Mouse (Mus musculus) embryonic facial prominence, embryonic 15.5 days (tissue): ENCODE measurements around the gene Grm3. TPM values are rescaled to one million over a fixed set of nuclear protein-coding genes. Genes with fewer than 3 reads are reported as not detected.

Experiments
- ATAC-seq: fragments of 200-750 bp; cut with Nextera tagmentation; 2 replicates; pipeline ENCODE4 v1.8.0; 2017; ENCODE audit warnings: low read depth, moderate TSS enrichment; ENCODE audit not compliant: insufficient number of reproducible peaks, low FRiP score, low TSS enrichment
- H3K27ac ChIP-seq: fragments of 300-500 bp; sonication (generic); replicated peaks from 2 replicates; pipeline ENCODE4 v1.5.1; 2015; ENCODE audit warnings: mild to moderate bottlenecking, inconsistent platforms
- H3K27me3 ChIP-seq: fragments of 300-500 bp; sonication (generic); 2 replicates; pipeline ENCODE4 v1.6.1; 2015; ENCODE audit warnings: inconsistent platforms
- H3K36me3 ChIP-seq: fragments of 300-500 bp; sonication (generic); 2 replicates; pipeline ENCODE4 v1.6.1; 2015; ENCODE audit warnings: mild to moderate bottlenecking, inconsistent platforms
- H3K4me1 ChIP-seq: fragments of 300-500 bp; sonication (generic); 2 replicates; pipeline ENCODE4 v1.6.1; 2015; ENCODE audit warnings: inconsistent platforms
- H3K4me2 ChIP-seq: fragments of 300-500 bp; sonication (generic); replicated peaks from 2 replicates; pipeline ENCODE4 v1.6.1; 2015; ENCODE audit warnings: mild to moderate bottlenecking, inconsistent platforms
- H3K4me3 ChIP-seq: fragments of 300-500 bp; sonication (generic); replicated peaks from 2 replicates; pipeline ENCODE4 v1.5.1; 2015; ENCODE audit warnings: mild to moderate bottlenecking, inconsistent platforms
- H3K9ac ChIP-seq: fragments of 300-500 bp; sonication (generic); 2 replicates; pipeline ENCODE4 v1.6.1; 2015; ENCODE audit warnings: inconsistent platforms
- H3K9me3 ChIP-seq: fragments of 300-500 bp; sonication (generic); replicated peaks from 2 replicates; pipeline ENCODE4 v1.6.1; 2016; ENCODE audit warnings: inconsistent platforms
- WGBS: fragments of 180-500 bp; shearing (Covaris S2); methylation state at CpG from one replicate; pipeline ENCODE4 v1.1.7; 2015; 5-methylcytosine and 5-hydroxymethylcytosine counted together
- polyA plus RNA-seq: library from polyadenylated mRNA; unstranded; fragments of >200 nt; fragmentation: Nextera tagmentation; extraction: Ambion mirVana; gene quantifications from 2 replicates; pipeline ENCODE4 v1.2.1, GENCODE M21; 2015

Grm3 gene
- polyA plus RNA-seq, 1 experiment from 2014 or later: 0.27 TPM

- no peak overlapping the region for H3K9ac ChIP-seq
- H3K27ac ChIP-seq: no peak overlapping the region
- no peak overlapping the region for H3K4me2 ChIP-seq
- no peaks in the 10 kb centered on the region for H3K9me3 ChIP-seq
- H3K4me1 ChIP-seq: no peaks in the 10 kb centered on the region
- H3K27me3 ChIP-seq: no peaks in the 10 kb centered on the region
- no peak overlapping the region for H3K4me3 ChIP-seq
- ATAC-seq: no peak
- WGBS: 86% methylated on average over 1 of the region's 1 CpGs
- H3K36me3 ChIP-seq: no peaks in the 10 kb centered on the region
Observed at GRCm38 (mm10) chr5:9692333-9692732, 32.6 kb downstream of the Grm3 start.

- Histone ChIP-seq H3K4me2 (no peak overlapping the region), H3K27ac (no peak overlapping the region), H3K27me3 (no peaks in the 10 kb centered on the region), H3K4me3 (no peak overlapping the region), H3K9me3 (no peaks in the 10 kb centered on the region), H3K9ac (no peak overlapping the region), H3K4me1 (no peaks in the 10 kb centered on the region), H3K36me3 (no peaks in the 10 kb centered on the region)
- ATAC-seq: no peak
- 41% methylated on average over 3 of the region's 3 CpGs for WGBS
Observed at GRCm38 (mm10) chr5:9690599-9691242, 34.2 kb downstream of the Grm3 start.

GRCm38 (mm10) chr5:9690192-9690591, 34.8 kb downstream of the Grm3 start:
- H3K27me3 ChIP-seq: no peaks in the 10 kb centered on the region
- no peaks in the 10 kb centered on the region for H3K4me1 ChIP-seq
- no peak overlapping the region for H3K9ac ChIP-seq
- 21% methylated on average over 1 of the region's 1 CpGs for WGBS
- no peaks in the 10 kb centered on the region for H3K9me3 ChIP-seq
- H3K4me3 ChIP-seq: no peak overlapping the region
- H3K27ac ChIP-seq: no peak overlapping the region
- H3K36me3 ChIP-seq: no peaks in the 10 kb centered on the region
- ATAC-seq: no peak
- H3K4me2 ChIP-seq: no peak overlapping the region

- Histone ChIP-seq H3K4me3 (no peak overlapping the region), H3K36me3 (no peaks in the 10 kb centered on the region), H3K4me2 (no peak overlapping the region), H3K27ac (no peak overlapping the region), H3K4me1 (no peaks in the 10 kb centered on the region), H3K9me3 (no peaks in the 10 kb centered on the region), H3K9ac (no peak overlapping the region), H3K27me3 (no peaks in the 10 kb centered on the region)
- WGBS: 41% methylated on average over 2 of the region's 2 CpGs
- ATAC-seq: no peak
Observed at GRCm38 (mm10) chr5:9683204-9683603, 41.8 kb downstream of the Grm3 start.

GRCm38 (mm10) chr5:9669002-9669401, 56.0 kb downstream of the Grm3 start:
- Histone ChIP-seq H3K9me3 (no peaks in the 10 kb centered on the region), H3K4me1 (no peaks in the 10 kb centered on the region), H3K36me3 (no peaks in the 10 kb centered on the region), H3K4me2 (no peak overlapping the region), H3K27me3 (no peaks in the 10 kb centered on the region), H3K9ac (no peak overlapping the region), H3K4me3 (no peak overlapping the region), H3K27ac (no peak overlapping the region)
- no peak for ATAC-seq
- 74% methylated on average over 1 of the region's 1 CpGs for WGBS

- 77% methylated on average over 3 of the region's 3 CpGs for WGBS
- Histone ChIP-seq H3K27me3 (no peaks in the 10 kb centered on the region), H3K4me2 (no peak overlapping the region), H3K9ac (no peak overlapping the region), H3K4me1 (no peaks in the 10 kb centered on the region), H3K36me3 (no peaks in the 10 kb centered on the region), H3K4me3 (no peak overlapping the region), H3K9me3 (no peaks in the 10 kb centered on the region), H3K27ac (no peak overlapping the region)
- ATAC-seq: no peak
Observed at GRCm38 (mm10) chr5:9663416-9663815, 61.6 kb downstream of the Grm3 start.

- H3K4me3 ChIP-seq: no peak overlapping the region
- no peak overlapping the region for H3K27ac ChIP-seq
- no peak overlapping the region for H3K4me2 ChIP-seq
- H3K36me3 ChIP-seq: no peaks in the 10 kb centered on the region
- H3K4me1 ChIP-seq: no peaks in the 10 kb centered on the region
- H3K9ac ChIP-seq: no peak overlapping the region
- no peaks in the 10 kb centered on the region for H3K9me3 ChIP-seq
- no peaks in the 10 kb centered on the region for H3K27me3 ChIP-seq
- WGBS: 52% methylated on average over 9 of the region's 9 CpGs
- no peak for ATAC-seq
Observed at GRCm38 (mm10) chr5:9661870-9662589, 62.9 kb downstream of the Grm3 start.

GRCm38 (mm10) chr5:9638612-9639011, 86.4 kb downstream of the Grm3 start:
- no peak overlapping the region for H3K27ac ChIP-seq
- no peaks in the 10 kb centered on the region for H3K4me1 ChIP-seq
- WGBS: 82% methylated on average over 2 of the region's 2 CpGs
- H3K9ac ChIP-seq: no peak overlapping the region
- no peak for ATAC-seq
- H3K9me3 ChIP-seq: no peaks in the 10 kb centered on the region
- H3K4me3 ChIP-seq: no peak overlapping the region
- H3K4me2 ChIP-seq: no peak overlapping the region
- no peaks in the 10 kb centered on the region for H3K36me3 ChIP-seq
- no peaks in the 10 kb centered on the region for H3K27me3 ChIP-seq

GRCm38 (mm10) chr5:9627220-9627619, 97.8 kb downstream of the Grm3 start:
- Histone ChIP-seq H3K4me1 (no peaks in the 10 kb centered on the region), H3K4me3 (no peak overlapping the region), H3K4me2 (no peak overlapping the region), H3K36me3 (no peaks in the 10 kb centered on the region), H3K27me3 (no peaks in the 10 kb centered on the region), H3K9ac (no peak overlapping the region), H3K9me3 (no peaks in the 10 kb centered on the region), H3K27ac (no peak overlapping the region)
- no peak for ATAC-seq
- 55% methylated on average over 2 of the region's 2 CpGs for WGBS

GRCm38 (mm10) chr5:9624396-9624795, 100.6 kb downstream of the Grm3 start:
- 57% methylated on average over 4 of the region's 4 CpGs for WGBS
- no peak for ATAC-seq

GRCm38 (mm10) chr5:9623095-9623459, 101.9 kb downstream of the Grm3 start:
- Histone ChIP-seq H3K9ac (no peak overlapping the region), H3K36me3 (no peaks in the 10 kb centered on the region), H3K4me3 (no peak overlapping the region), H3K4me1 (no peaks in the 10 kb centered on the region), H3K9me3 (no peaks in the 10 kb centered on the region), H3K4me2 (no peak overlapping the region), H3K27ac (no peak overlapping the region), H3K27me3 (no peaks in the 10 kb centered on the region)
- 3% methylated on average over 4 of the region's 4 CpGs for WGBS
- ATAC-seq: no peak

More at GRCm38 (mm10) chr5:9624396-9624795, 100.6 kb downstream of the Grm3 start:
- H3K9ac ChIP-seq: no peak overlapping the region
- H3K27me3 ChIP-seq: no peaks in the 10 kb centered on the region
- no peak overlapping the region for H3K4me2 ChIP-seq
- no peak overlapping the region for H3K4me3 ChIP-seq
- H3K9me3 ChIP-seq: no peaks in the 10 kb centered on the region
- no peaks in the 10 kb centered on the region for H3K4me1 ChIP-seq
- H3K36me3 ChIP-seq: no peaks in the 10 kb centered on the region
- no peak overlapping the region for H3K27ac ChIP-seq
